Mouse (Mus musculus) lung, embryonic 16.5 days (tissue): ENCODE results near the gene Acaa1a. TPM values are rescaled to one million over a fixed set of nuclear protein-coding genes. Genes with fewer than 3 reads are reported as not detected.

Experiments used
- ATAC-seq: fragments of 200-750 bp; cut with Nextera tagmentation; 2 replicates; pipeline ENCODE4 v1.8.0; 2017; ENCODE audit warnings: low read depth, mild to moderate bottlenecking, moderate library complexity
- H3K27ac ChIP-seq: fragments of 300-500 bp; sonication (generic); 2 replicates; pipeline ENCODE4 v1.5.1; 2014; ENCODE audit warnings: mild to moderate bottlenecking, control low read depth, low read length
- H3K27me3 ChIP-seq: fragments of 300-500 bp; sonication (generic); 2 replicates; pipeline ENCODE4 v1.6.1; 2014; ENCODE audit warnings: low read depth, low read length, mixed read lengths; ENCODE audit not compliant: control insufficient read depth, insufficient read depth
- H3K36me3 ChIP-seq: fragments of 300-500 bp; sonication (generic); 2 replicates; pipeline ENCODE4 v1.6.1; 2014; ENCODE audit warnings: low read length; ENCODE audit not compliant: control insufficient read depth, insufficient read depth
- H3K4me1 ChIP-seq: fragments of 300-500 bp; sonication (generic); replicated peaks from 2 replicates; pipeline ENCODE4 v1.6.1; 2014; ENCODE audit warnings: low read length, mixed read lengths; ENCODE audit not compliant: control insufficient read depth, insufficient read depth
- H3K4me2 ChIP-seq: fragments of 300-500 bp; sonication (generic); 2 replicates; pipeline ENCODE4 v1.6.1; 2014; ENCODE audit warnings: low read depth, low read length, control low read depth
- H3K4me3 ChIP-seq: fragments of 300-500 bp; sonication (generic); 2 replicates; pipeline ENCODE4 v1.5.1; 2014; ENCODE audit warnings: mild to moderate bottlenecking, low read length, control low read depth
- H3K9ac ChIP-seq: fragments of 300-500 bp; sonication (generic); 2 replicates; pipeline ENCODE4 v1.6.1; 2014; ENCODE audit warnings: low read length, control low read depth
- H3K9me3 ChIP-seq: fragments of 300-500 bp; sonication (generic); 2 replicates; pipeline ENCODE4 v1.6.1; 2016; ENCODE audit warnings: low read length; ENCODE audit not compliant: control insufficient read depth
- WGBS: fragments of 180-500 bp; shearing (Covaris S2); extraction: QIAGEN DNeasy Blood & Tissue Kit; methylation state at CpG from one replicate; pipeline ENCODE4 v1.1.7; 2014; 5-methylcytosine and 5-hydroxymethylcytosine counted together
- polyA plus RNA-seq: library from polyadenylated mRNA; unstranded; fragments of >200 nt; fragmentation: Nextera tagmentation; extraction: Ambion mirVana; gene quantifications from 2 replicates; pipeline ENCODE4 v1.2.1, GENCODE M21; 2015

Gene Acaa1a
- polyA plus RNA-seq, 1 experiment from 2014 or later, result 111 TPM

GRCm38 (mm10) chr9:119320946-119321345 lies 18.5 kb upstream of the Acaa1a start:
- ATAC-seq, result no peak
- Histone ChIP-seq H3K27ac (no peak overlapping the region), H3K4me2 (peak overlapping the region; percentile 94), H3K27me3 (no peaks in the 10 kb centered on the region), H3K36me3 (no peaks in the 10 kb centered on the region), H3K4me1 (peaks cover 13% of the 10 kb centered on the region), H3K4me3 (peak overlapping the region; percentile 91), H3K9ac (peak overlapping the region; percentile 88), H3K9me3 (no peaks in the 10 kb centered on the region)
- WGBS, result 9% methylated on average over 7 of the region's 7 CpGs

- under 1% methylated on average over 53 of the region's 59 CpGs for WGBS
- Histone ChIP-seq H3K4me1 (peaks cover 13% of the 10 kb centered on the region), H3K9me3 (no peaks in the 10 kb centered on the region), H3K9ac (peak overlapping the region; percentile 88), H3K4me2 (peak overlapping the region; percentile 94), H3K27ac (peak overlapping the region; percentile 95), H3K27me3 (no peaks in the 10 kb centered on the region), H3K4me3 (peak overlapping the region; percentile 91), H3K36me3 (no peaks in the 10 kb centered on the region)
- no peak; the same call in 1 of the 2 replicates for ATAC-seq
Observed at GRCm38 (mm10) chr9:119321392-119322229, 17.9 kb upstream of the Acaa1a start.

- Histone ChIP-seq H3K36me3 (no peaks in the 10 kb centered on the region), H3K4me2 (peak within 1 kb of the TSS; percentile 94), H3K9me3 (no peaks in the 10 kb centered on the region), H3K4me3 (peak within 1 kb of the TSS; percentile 91), H3K27me3 (no peaks in the 10 kb centered on the region), H3K27ac (peak within 1 kb of the TSS; percentile 95), H3K4me1 (peaks cover 13% of the 10 kb centered on the region), H3K9ac (peak within 1 kb of the TSS; percentile 88)
- peak; percentile 98 for ATAC-seq
- under 1% methylated on average over 75 of the region's 76 CpGs for WGBS
Observed at GRCm38 (mm10) chr9:119322289-119323259, 16.9 kb upstream of the Acaa1a start, which contains the start of gene Oxsr1. Gene Oxsr1 (minus strand): TSS chr9:119322427.

- Histone ChIP-seq H3K27ac (peak overlapping the region; percentile 95), H3K36me3 (no peaks in the 10 kb centered on the region), H3K4me2 (peak overlapping the region; percentile 94), H3K4me3 (peak overlapping the region; percentile 91), H3K9me3 (no peaks in the 10 kb centered on the region), H3K4me1 (peaks cover 13% of the 10 kb centered on the region), H3K27me3 (no peaks in the 10 kb centered on the region), H3K9ac (peak overlapping the region; percentile 79)
- 3% methylated on average over 9 of the region's 9 CpGs for WGBS
- no peak for ATAC-seq
Observed at GRCm38 (mm10) chr9:119323260-119323645, 16.2 kb upstream of the Acaa1a start.

- WGBS, result 61% methylated on average over 1 of the region's 1 CpGs
- no peaks in the 10 kb centered on the region for H3K9me3 ChIP-seq
- no peaks in the 10 kb centered on the region for H3K36me3 ChIP-seq
- H3K4me3 ChIP-seq, result no peak overlapping the region
- ATAC-seq, result no peak
- no peak overlapping the region for H3K27ac ChIP-seq
- H3K9ac ChIP-seq, result no peak overlapping the region
- peaks cover 13% of the 10 kb centered on the region for H3K4me1 ChIP-seq
- H3K4me2 ChIP-seq, result no peak overlapping the region
- H3K27me3 ChIP-seq, result no peaks in the 10 kb centered on the region
Observed at GRCm38 (mm10) chr9:119324130-119324529, 15.3 kb upstream of the Acaa1a start.

- no peaks in the 10 kb centered on the region for H3K4me1 ChIP-seq
- no peaks in the 10 kb centered on the region for H3K27me3 ChIP-seq
Observed at GRCm38 (mm10) chr9:119328488-119328887, 11.0 kb upstream of the Acaa1a start.

GRCm38 (mm10) chr9:119330186-119330963 lies 9.1 kb upstream of the Acaa1a start:
- peaks cover 8% of the 10 kb centered on the region; the same call in 1 of the 2 replicates for H3K4me1 ChIP-seq
- ATAC-seq, result no peak
- no peak overlapping the region for H3K4me3 ChIP-seq
- no peaks in the 10 kb centered on the region for H3K9me3 ChIP-seq
- no peak overlapping the region for H3K9ac ChIP-seq
- no peaks in the 10 kb centered on the region for H3K27me3 ChIP-seq
- no peak overlapping the region for H3K27ac ChIP-seq
- H3K4me2 ChIP-seq, result no peak overlapping the region
- H3K36me3 ChIP-seq, result no peaks in the 10 kb centered on the region
- WGBS, result 84% methylated on average over 15 of the region's 15 CpGs

More at GRCm38 (mm10) chr9:119328488-119328887, 11.0 kb upstream of the Acaa1a start:
- ATAC-seq, result no peak
- no peaks in the 10 kb centered on the region for H3K9me3 ChIP-seq
- H3K4me2 ChIP-seq, result no peak overlapping the region
- H3K4me3 ChIP-seq, result no peak overlapping the region
- no peak overlapping the region for H3K9ac ChIP-seq
- H3K36me3 ChIP-seq, result no peaks in the 10 kb centered on the region
- H3K27ac ChIP-seq, result no peak overlapping the region
- WGBS, result 72% methylated on average over 3 of the region's 3 CpGs

- no peak overlapping the region for H3K9ac ChIP-seq
- ATAC-seq, result peak; percentile 57
- no peak overlapping the region for H3K4me2 ChIP-seq
- no peak overlapping the region for H3K4me3 ChIP-seq
- H3K27ac ChIP-seq, result peak overlapping the region; percentile 9
- H3K36me3 ChIP-seq, result peaks cover 5% of the 10 kb centered on the region; the same call in 1 of the 2 replicates
- H3K9me3 ChIP-seq, result no peaks in the 10 kb centered on the region
- H3K4me1 ChIP-seq, result peaks cover 11% of the 10 kb centered on the region; the same call in 1 of the 2 replicates
- 22% methylated on average over 10 of the region's 10 CpGs for WGBS
- H3K27me3 ChIP-seq, result no peaks in the 10 kb centered on the region
Observed at GRCm38 (mm10) chr9:119334324-119334723, 5.2 kb upstream of the Acaa1a start.
